Mouse (Mus musculus) bone marrow macrophage, adult 2 months (primary cell): ENCODE measurements around the gene Lzts2. TPM values are rescaled to one million over a fixed set of nuclear protein-coding genes. Genes with fewer than 3 reads are reported as not detected.

Source experiments
- H3K27ac ChIP-seq: 2 replicates; pipeline ENCODE4 v1.5.1; 2012; ENCODE audit warnings: low read depth, low read length; ENCODE audit not compliant: insufficient read depth
- H3K4me1 ChIP-seq: 2 replicates; pipeline ENCODE4 v1.6.1; 2012; ENCODE audit warnings: low read length; ENCODE audit not compliant: control insufficient read depth, insufficient read depth
- H3K4me3 ChIP-seq: 2 replicates; pipeline ENCODE4 v1.5.1; 2012; ENCODE audit warnings: mild to moderate bottlenecking, low read length, moderate library complexity; ENCODE audit not compliant: insufficient read depth
- CTCF ChIP-seq: IDR thresholded peaks from 2 replicates; pipeline ENCODE4 v1.5.1; 2012; ENCODE audit warnings: low read depth, mild to moderate bottlenecking, low read length, moderate library complexity
- POLR2A ChIP-seq: IDR thresholded peaks from 2 replicates; pipeline ENCODE4 v1.6.1; 2012; ENCODE audit warnings: mild to moderate bottlenecking, low read depth, low read length, borderline replicate concordance
- polyA plus RNA-seq: library from polyadenylated mRNA; stranded (reverse); fragments of >200 nt; gene quantifications from 2 replicates; pipeline ENCODE4 v1.2.4, GENCODE M21; 2012; ENCODE audit not compliant: missing spikeins, insufficient read depth, insufficient read length

Lzts2 gene
- polyA plus RNA-seq: 3.0 and 3.6 TPM in 2 replicates

DNA sequence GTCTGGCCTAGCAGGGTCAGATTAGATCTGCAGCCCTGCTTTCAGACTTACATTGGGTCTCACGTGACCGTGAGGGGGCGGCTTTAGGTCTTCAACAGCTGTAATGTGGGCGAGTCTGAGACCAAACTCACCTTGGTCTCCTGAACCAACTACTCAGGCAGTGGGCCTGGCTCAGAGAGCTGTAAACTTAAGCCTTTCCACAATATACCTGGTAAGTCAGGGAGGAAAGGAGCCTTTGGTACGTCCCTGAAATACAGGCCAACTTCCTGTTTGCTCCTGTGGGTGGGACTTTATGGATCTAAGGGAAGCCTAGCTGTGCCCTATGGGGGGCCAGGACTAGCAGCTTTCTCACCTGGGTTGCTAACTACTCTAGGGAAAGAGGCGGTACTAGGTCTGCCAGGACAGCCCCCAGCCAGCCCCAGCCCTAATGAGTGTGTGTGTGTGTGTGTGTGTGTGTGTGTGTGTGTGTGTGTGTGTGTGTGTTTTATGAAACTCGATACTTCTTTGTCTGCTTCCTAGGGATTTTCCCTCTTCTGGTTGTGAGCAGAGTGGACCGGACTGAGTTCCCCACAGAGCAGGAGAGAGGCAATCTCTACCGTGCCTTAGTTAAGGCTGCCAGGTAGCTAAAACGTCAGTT, at the start of gene Lzts2:
Gene Lzts2 (plus strand): TSS at position 80 of the 637 bp plus-strand sequence.
- H3K4me3 ChIP-seq: peak within 1 kb of the TSS; percentile 66
- H3K4me1 ChIP-seq: peaks cover 12% of the 10 kb centered on the region
- TF ChIP-seq CTCF (no peak), POLR2A (no peak)
- H3K27ac ChIP-seq: no peak within 1 kb of the TSS

DNA sequence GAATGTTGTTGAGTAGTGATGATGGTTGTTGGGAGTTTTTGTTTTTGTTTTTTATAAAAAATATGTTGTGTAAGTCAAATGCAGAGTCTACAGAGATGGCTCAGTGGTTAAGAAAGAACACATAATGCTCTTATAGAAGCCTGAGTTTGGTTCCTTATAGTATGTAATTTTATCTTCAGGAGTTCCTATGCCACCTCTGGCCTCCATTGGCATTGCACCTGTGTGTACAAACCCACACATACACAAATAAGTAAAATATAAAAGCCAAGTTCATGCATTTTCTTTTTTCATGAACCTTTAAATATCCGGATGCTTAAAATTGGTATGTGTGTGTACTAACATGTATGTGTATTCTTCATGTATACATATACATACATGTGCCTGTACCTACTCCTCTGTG, 48.2 kb upstream of the Lzts2 start:
- Histone ChIP-seq H3K4me3 (no peak overlapping the region), H3K4me1 (peaks cover 4% of the 10 kb centered on the region), H3K27ac (no peak overlapping the region)
- no peak for TF ChIP-seq CTCF
- no peak for TF ChIP-seq POLR2A

DNA sequence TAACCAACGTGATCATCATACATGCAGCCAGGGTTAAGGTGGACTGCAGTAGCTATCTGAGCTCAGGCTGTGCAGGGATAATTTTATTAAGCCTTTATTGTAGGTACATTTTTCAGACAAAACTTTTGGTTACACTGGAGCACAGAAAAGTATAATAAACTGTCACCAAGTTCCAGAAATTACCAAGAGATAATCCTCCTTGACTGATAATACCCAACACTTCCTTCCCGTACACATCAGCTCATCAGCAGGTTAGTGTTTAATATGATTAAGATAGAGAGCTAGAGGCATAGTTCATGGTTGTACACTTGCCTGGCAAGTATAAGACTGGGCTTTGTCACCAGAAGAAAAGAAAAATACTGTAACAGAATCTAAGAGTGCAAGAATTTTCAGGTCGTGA, 45.9 kb upstream of the Lzts2 start:
- no peak overlapping the region for H3K4me3 ChIP-seq
- H3K4me1 ChIP-seq: peaks cover 4% of the 10 kb centered on the region
- TF ChIP-seq CTCF (no peak), POLR2A (no peak)

DNA sequence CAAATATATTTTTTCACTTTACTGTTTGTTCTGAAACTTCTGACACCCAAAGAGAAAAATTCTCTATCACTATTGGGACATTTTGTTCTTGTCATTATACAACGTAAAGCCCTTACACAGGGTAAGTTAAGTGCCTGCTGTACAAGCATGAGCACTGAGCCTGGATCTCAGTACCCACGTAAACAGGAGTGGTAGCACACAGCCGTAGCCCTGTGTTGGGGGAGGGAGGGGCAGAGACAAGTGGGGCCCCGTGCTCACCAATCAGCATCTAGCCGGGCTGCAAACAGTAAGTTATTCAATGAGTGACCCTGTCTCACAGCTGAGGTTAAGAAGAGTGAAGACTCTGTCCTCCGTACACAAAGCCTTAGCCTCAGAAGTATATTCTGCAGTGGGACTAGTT, 37.6 kb upstream of the Lzts2 start:
- TF ChIP-seq CTCF (no peak), POLR2A (no peak)
- H3K4me1 ChIP-seq: peaks cover 10% of the 10 kb centered on the region
- no peak overlapping the region for H3K27ac ChIP-seq
- H3K4me3 ChIP-seq: no peak overlapping the region

More for the DNA sequence above, 45.9 kb upstream of the Lzts2 start:
- no peak overlapping the region for H3K27ac ChIP-seq

DNA sequence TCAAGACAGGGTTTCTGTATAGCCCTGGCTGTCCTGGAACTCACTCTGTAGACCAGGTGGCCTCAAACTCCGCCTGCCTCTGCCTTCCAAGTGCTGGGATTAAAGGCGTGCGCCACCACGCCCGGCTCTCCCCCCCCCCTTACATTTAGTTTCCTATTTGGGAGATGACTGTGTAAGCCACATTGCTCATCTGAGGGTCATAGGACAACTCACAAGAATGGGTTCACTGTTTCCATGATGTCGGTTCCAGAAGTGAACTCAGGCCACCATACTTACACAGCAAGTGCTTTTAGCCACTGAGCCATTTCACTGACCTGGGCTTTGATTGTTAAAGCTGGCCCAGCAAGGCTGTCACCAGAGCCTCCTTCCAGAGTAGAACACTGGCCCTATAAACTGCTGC, 37.1 kb upstream of the Lzts2 start:
- TF ChIP-seq POLR2A: no peak
- no peak overlapping the region for H3K27ac ChIP-seq
- H3K4me3 ChIP-seq: no peak overlapping the region
- H3K4me1 ChIP-seq: peaks cover 14% of the 10 kb centered on the region

DNA sequence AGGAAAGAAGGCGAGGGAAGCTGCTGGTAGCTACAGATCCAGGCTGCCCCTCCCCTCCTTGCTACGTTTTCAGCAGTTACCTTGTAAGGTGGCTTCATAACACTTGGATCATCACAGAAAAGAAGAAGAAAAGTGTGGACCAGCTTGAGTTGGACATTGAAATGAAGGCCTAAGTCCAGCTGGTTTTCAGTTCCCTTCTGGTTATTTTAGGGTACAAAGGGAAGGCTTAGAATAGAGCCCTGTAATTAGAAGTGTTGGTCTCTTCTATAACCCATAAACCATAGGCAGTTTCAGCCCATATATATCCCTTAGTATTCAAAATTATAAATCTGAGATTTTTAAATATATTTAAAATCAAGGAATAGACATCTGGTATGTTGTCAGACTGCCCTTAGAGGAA, 33.4 kb upstream of the Lzts2 start:
- Histone ChIP-seq H3K27ac (peak overlapping the region; percentile 26), H3K4me3 (no peak overlapping the region), H3K4me1 (peaks cover 27% of the 10 kb centered on the region)
- TF ChIP-seq CTCF (no peak), POLR2A (no peak)

DNA sequence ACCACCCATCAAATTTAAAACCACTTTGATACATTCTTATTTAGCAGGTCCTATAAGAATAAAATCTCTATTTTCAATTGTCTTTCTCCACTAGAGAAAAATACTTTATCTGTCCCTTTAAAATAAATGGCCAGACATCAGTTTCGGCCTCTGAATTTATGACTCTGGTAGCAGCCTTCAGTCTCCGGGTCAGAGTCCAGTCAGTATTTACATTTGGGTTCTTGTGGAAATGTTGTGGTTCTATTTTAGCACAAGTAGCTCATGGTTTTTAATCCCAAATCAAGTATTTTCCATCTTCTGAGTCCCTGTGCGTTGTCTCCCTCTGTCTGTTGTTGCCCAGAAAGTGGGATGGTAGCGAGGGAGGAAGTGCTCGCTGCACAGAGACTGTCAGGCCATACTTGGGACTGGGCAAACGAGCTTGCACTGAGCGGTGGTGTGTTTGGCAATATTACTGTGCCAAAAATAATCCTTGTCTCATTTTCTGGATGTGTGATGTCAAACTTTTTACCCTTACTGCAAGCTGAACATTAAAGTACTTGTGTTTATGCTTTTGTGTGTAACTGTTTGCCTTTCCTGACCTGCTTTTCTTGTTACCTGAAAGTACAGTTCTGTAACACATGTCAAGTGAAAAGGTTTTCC, 31.6 kb upstream of the Lzts2 start:
- peak overlapping the region; percentile 67 for H3K27ac ChIP-seq
- H3K4me3 ChIP-seq: no peak overlapping the region
- TF ChIP-seq POLR2A (no peak), CTCF (no peak)
- peaks cover 38% of the 10 kb centered on the region for H3K4me1 ChIP-seq

DNA sequence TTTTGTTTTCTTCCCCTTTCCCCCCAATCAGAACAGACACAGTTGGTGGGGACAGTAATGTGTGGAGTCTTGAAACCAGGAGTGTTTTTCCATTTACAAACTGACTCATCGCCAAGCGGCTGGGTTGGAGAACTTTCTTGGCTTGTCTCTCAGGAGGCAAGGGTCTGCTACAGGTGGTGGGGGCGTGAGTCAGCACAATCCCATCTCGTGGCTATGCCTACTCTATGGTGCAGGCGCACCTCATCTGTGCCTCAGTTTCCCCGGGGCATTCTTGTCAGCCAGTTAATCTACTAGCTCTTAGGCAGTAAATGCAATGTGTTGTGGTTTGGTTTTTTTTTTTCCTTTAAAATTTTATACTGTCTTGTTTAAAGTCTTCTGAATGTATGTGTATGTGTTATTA, 30.8 kb upstream of the Lzts2 start:
- Histone ChIP-seq H3K4me3 (no peak overlapping the region), H3K4me1 (peaks cover 39% of the 10 kb centered on the region), H3K27ac (no peak overlapping the region)
- no peak for TF ChIP-seq CTCF
- no peak for TF ChIP-seq POLR2A

DNA sequence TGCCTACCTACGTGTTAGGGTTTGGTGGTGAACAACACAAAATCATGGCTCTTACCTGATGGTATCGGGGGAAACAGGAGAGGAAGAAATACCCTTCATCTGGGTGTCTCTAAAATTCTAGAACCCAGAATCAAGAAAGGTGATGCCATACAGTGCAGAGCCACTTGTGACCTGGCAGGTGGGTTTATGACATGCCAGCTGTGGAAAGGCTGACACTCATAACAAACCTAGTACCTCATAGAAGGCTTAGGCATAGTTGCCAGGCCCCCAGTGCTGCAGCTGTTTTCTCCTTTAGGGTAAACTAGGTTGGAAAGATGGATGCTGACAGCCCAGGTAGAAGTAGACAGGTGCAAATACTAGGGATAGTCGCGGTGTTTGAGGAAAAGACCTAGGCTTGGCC, 29.8 kb upstream of the Lzts2 start:
- TF ChIP-seq CTCF (no peak), POLR2A (no peak)
- H3K27ac ChIP-seq: no peak overlapping the region
- H3K4me3 ChIP-seq: no peak overlapping the region
- H3K4me1 ChIP-seq: peaks cover 39% of the 10 kb centered on the region

DNA sequence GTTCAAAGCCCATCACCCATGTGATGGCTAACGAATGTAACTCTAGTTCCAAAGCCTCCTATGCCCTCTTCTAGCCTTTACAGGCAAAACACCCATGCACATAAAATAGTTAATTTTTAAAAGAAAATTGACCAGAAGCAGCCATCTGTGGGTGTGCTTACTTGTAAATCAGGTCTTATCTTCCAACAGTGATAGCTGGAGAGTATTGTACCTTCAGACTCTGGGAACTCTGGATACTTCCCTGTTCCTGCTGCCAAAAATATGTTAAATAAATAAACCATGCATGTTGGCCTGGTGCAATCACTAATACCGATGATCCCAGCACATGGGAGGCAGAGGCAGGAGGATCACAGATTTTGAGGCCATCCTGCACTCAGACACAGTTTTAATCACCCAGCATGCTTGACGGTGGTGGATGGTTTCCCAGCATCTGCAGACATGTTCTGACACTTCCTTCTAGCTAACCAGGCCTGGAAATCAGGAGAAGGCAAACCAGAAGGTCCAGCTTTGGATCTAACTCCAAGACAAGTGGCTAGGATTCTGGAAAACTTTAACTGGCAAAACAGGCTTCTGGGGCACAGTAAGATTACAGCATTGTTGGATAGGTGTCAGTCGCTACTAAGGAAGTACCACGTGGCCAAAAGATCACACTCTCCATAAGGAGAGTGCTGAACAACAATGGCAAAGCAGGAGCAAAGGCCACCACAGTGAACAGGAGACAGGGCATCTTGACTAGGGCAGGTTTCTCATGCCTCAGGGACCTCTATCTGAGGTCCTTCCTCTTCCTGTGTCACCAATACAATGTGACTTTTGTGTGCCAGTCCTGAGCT, 28.8 kb upstream of the Lzts2 start:
- TF ChIP-seq CTCF: no peak
- no peak for TF ChIP-seq POLR2A

More for the DNA sequence above, 28.8 kb upstream of the Lzts2 start:
- Histone ChIP-seq H3K4me3 (no peak overlapping the region), H3K4me1 (peaks cover 37% of the 10 kb centered on the region), H3K27ac (no peak overlapping the region)
